Mouse (Mus musculus) MEL (cell line): Measurements from ENCODE around the gene Rgs6. TPM values are rescaled to one million over a fixed set of nuclear protein-coding genes. Genes with fewer than 3 reads are reported as not detected.

Experiments
- DNase-seq: peaks from one replicate; pipeline ENCODE4 v3.0.0; 2011; ENCODE audit warnings: low read depth, low spot score
- H3K27ac ChIP-seq: 2 replicates; pipeline ENCODE4 v1.5.1; 2012; ENCODE audit warnings: low read depth, mild to moderate bottlenecking, control low read depth, low read length, moderate library complexity; ENCODE audit not compliant: control insufficient read depth
- H3K27me3 ChIP-seq, 2 experiments: fragments of 150-350 bp in 1 of 2; sonication (generic) in 1 of 2; 2 replicates each; pipeline ENCODE4 v1.6.1; 2012; ENCODE audit warnings: low read length in 2 of 2, mild to moderate bottlenecking in 2 of 2, improper control_type of control experiment in 1 of 2, moderate library complexity in 1 of 2; ENCODE audit not compliant: insufficient read depth in 2 of 2, control insufficient read depth in 1 of 2
- H3K36me3 ChIP-seq, 2 experiments: 2 replicates each; pipeline ENCODE4 v1.6.1; 2012 to 2014; ENCODE audit warnings: low read length in 2 of 2, improper control_type of control experiment in 1 of 2, inconsistent platforms in 1 of 2, mild to moderate bottlenecking in 1 of 2; ENCODE audit not compliant: insufficient read depth in 2 of 2, control insufficient read depth in 1 of 2
- H3K4me1 ChIP-seq, 2 experiments: fragments of 150-350 bp in 1 of 2; sonication (generic) in 1 of 2; 2 replicates each; pipeline ENCODE4 v1.6.1; 2012; ENCODE audit warnings: low read length in 2 of 2, improper control_type of control experiment in 1 of 2, mild to moderate bottlenecking in 1 of 2; ENCODE audit not compliant: insufficient read depth in 2 of 2, control insufficient read depth in 1 of 2
- H3K4me3 ChIP-seq, 2 experiments: fragments of 150-350 bp in 1 of 2; sonication (generic) in 1 of 2; 2 replicates each; pipeline ENCODE4 v1.5.1; 2012; ENCODE audit warnings: low read depth in 2 of 2, low read length in 2 of 2, mild to moderate bottlenecking in 2 of 2, moderate library complexity in 2 of 2, control low read depth in 1 of 2, improper control_type of control experiment in 1 of 2; ENCODE audit not compliant: control insufficient read depth in 1 of 2, insufficient read depth in 1 of 2
- H3K79me2 ChIP-seq: 2 replicates; pipeline ENCODE4 v1.6.1; 2012; ENCODE audit warnings: mild to moderate bottlenecking, low read length, moderate library complexity; ENCODE audit not compliant: control insufficient read depth, poor library complexity, insufficient read depth
- H3K9ac ChIP-seq: 2 replicates; pipeline ENCODE4 v1.6.1; 2012; ENCODE audit warnings: low read depth, mild to moderate bottlenecking, control low read depth, low read length, moderate library complexity; ENCODE audit not compliant: control insufficient read depth, poor library complexity, severe bottlenecking
- H3K9me3 ChIP-seq: fragments of 150-350 bp; sonication (generic); replicated peaks from 2 replicates; pipeline ENCODE4 v1.6.1; 2012; ENCODE audit warnings: mild to moderate bottlenecking, low read length, improper control_type of control experiment, moderate library complexity; ENCODE audit not compliant: insufficient read depth
- CHD1 ChIP-seq: IDR thresholded peaks from 2 replicates; pipeline ENCODE4 v1.6.1; 2012; ENCODE audit warnings: low read depth, mild to moderate bottlenecking, inconsistent platforms, low read length, improper control_type of control experiment
- CTCF ChIP-seq, 3 experiments: IDR thresholded peaks in 2 of 3; conservative IDR thresholded peaks in 1 of 3; 2 replicates each; pipeline ENCODE4 v1.5.1; 2011 to 2012; ENCODE audit warnings: low read length in 3 of 3, low read depth in 2 of 3, mild to moderate bottlenecking in 2 of 3, improper control_type of control experiment in 1 of 3, inconsistent platforms in 1 of 3, mixed read lengths in 1 of 3, moderate library complexity in 1 of 3; ENCODE audit not compliant: control insufficient read depth in 1 of 3, insufficient read depth in 1 of 3, poor library complexity in 1 of 3, severe bottlenecking in 1 of 3
- E2F4 ChIP-seq: IDR thresholded peaks from 2 replicates; pipeline ENCODE4 v1.6.1; 2011; ENCODE audit warnings: low read depth, low read length, improper control_type of control experiment, borderline replicate concordance
- ELF1 ChIP-seq: IDR thresholded peaks from 2 replicates; pipeline ENCODE4 v1.6.1; 2014; ENCODE audit warnings: low read depth, mild to moderate bottlenecking, inconsistent platforms, low read length, improper control_type of control experiment, moderate library complexity
- ETS1 ChIP-seq: IDR thresholded peaks from 2 replicates; pipeline ENCODE4 v1.6.1; 2012; ENCODE audit warnings: low read depth, mild to moderate bottlenecking, inconsistent platforms, low read length, improper control_type of control experiment, moderate library complexity
- GABPA ChIP-seq: IDR thresholded peaks from 2 replicates; pipeline ENCODE4 v1.6.1; 2012; ENCODE audit warnings: low read depth, mild to moderate bottlenecking, inconsistent platforms, low read length, improper control_type of control experiment, moderate library complexity
- GATA1 ChIP-seq: IDR thresholded peaks from 2 replicates; pipeline ENCODE4 v1.6.1; 2011; ENCODE audit warnings: low read depth, low read length, improper control_type of control experiment
- HCFC1 ChIP-seq: IDR thresholded peaks from 2 replicates; pipeline ENCODE4 v1.6.1; 2012; ENCODE audit warnings: low read depth, mild to moderate bottlenecking, inconsistent platforms, low read length, improper control_type of control experiment, moderate library complexity
- JUND ChIP-seq: IDR thresholded peaks from 2 replicates; pipeline ENCODE4 v1.6.1; 2011; ENCODE audit warnings: low read depth, mild to moderate bottlenecking, improper control_type of control experiment, low read length
- MAFK ChIP-seq: IDR thresholded peaks from 2 replicates; pipeline ENCODE4 v1.6.1; 2011; ENCODE audit warnings: low read depth, mild to moderate bottlenecking, low read length, improper control_type of control experiment, borderline replicate concordance
- MAX ChIP-seq: IDR thresholded peaks from 2 replicates; pipeline ENCODE4 v1.6.1; 2011; ENCODE audit warnings: low read length, improper control_type of control experiment
- MEF2A ChIP-seq: IDR thresholded peaks from 2 replicates; pipeline ENCODE4 v1.6.1; 2014; ENCODE audit warnings: low read depth, mild to moderate bottlenecking, inconsistent platforms, low read length, improper control_type of control experiment; ENCODE audit not compliant: poor library complexity, insufficient replicate concordance, severe bottlenecking; ENCODE audit errors: extremely low read depth
- MXI1 ChIP-seq: IDR thresholded peaks from 2 replicates; pipeline ENCODE4 v1.6.1; 2011; ENCODE audit warnings: mild to moderate bottlenecking, low read depth, low read length, improper control_type of control experiment
- MYC ChIP-seq: IDR thresholded peaks from 2 replicates; pipeline ENCODE4 v1.6.1; 2011; ENCODE audit warnings: low read depth, mild to moderate bottlenecking, low read length, improper control_type of control experiment, moderate library complexity
- NRF1 ChIP-seq: IDR thresholded peaks from 2 replicates; pipeline ENCODE4 v1.6.1; 2014; ENCODE audit warnings: low read depth, mild to moderate bottlenecking, inconsistent platforms, low read length, improper control_type of control experiment, moderate library complexity; ENCODE audit not compliant: poor library complexity, insufficient read depth, severe bottlenecking
- POLR2A ChIP-seq, 2 experiments: IDR thresholded peaks; 2 replicates each; pipeline ENCODE4 v1.6.1; 2011 to 2012; ENCODE audit warnings: low read length in 2 of 2, mild to moderate bottlenecking in 2 of 2, control low read depth in 1 of 2, improper control_type of control experiment in 1 of 2, low read depth in 1 of 2, moderate library complexity in 1 of 2; ENCODE audit not compliant: control insufficient read depth in 1 of 2, insufficient read depth in 1 of 2, poor library complexity in 1 of 2
- POLR2AphosphoS5 ChIP-seq: IDR thresholded peaks from 2 replicates; pipeline ENCODE4 v1.6.1; 2012; ENCODE audit warnings: low read depth, borderline replicate concordance, mild to moderate bottlenecking, inconsistent platforms, low read length, moderate library complexity, mixed read lengths
- RAD21 ChIP-seq: IDR thresholded peaks from 2 replicates; pipeline ENCODE4 v1.6.1; 2011; ENCODE audit warnings: mild to moderate bottlenecking, low read depth, low read length, improper control_type of control experiment
- SIN3A ChIP-seq: IDR thresholded peaks from 2 replicates; pipeline ENCODE4 v1.6.1; 2012; ENCODE audit warnings: low read length, improper control_type of control experiment, inconsistent platforms
- SMC3 ChIP-seq: IDR thresholded peaks from 2 replicates; pipeline ENCODE4 v1.6.1; 2011; ENCODE audit warnings: low read depth, low read length, improper control_type of control experiment
- TAL1 ChIP-seq: IDR thresholded peaks from 2 replicates; pipeline ENCODE4 v1.6.1; 2012; ENCODE audit warnings: mild to moderate bottlenecking, inconsistent platforms, low read length, moderate library complexity, mixed read lengths
- TBP ChIP-seq: IDR thresholded peaks from 2 replicates; pipeline ENCODE4 v1.8.0; 2011; ENCODE audit warnings: low read depth, low read length, improper control_type of control experiment
- TCF12 ChIP-seq: IDR thresholded peaks from 2 replicates; pipeline ENCODE4 v1.6.1; 2014; ENCODE audit warnings: low read depth, mild to moderate bottlenecking, inconsistent platforms, low read length, improper control_type of control experiment, moderate library complexity
- USF1 ChIP-seq: IDR thresholded peaks from 2 replicates; pipeline ENCODE4 v1.6.1; 2014; ENCODE audit warnings: low read depth, mild to moderate bottlenecking, inconsistent platforms, low read length, improper control_type of control experiment, moderate library complexity
- USF2 ChIP-seq, 2 experiments: IDR thresholded peaks; 2 replicates each; pipeline ENCODE4 v1.6.1; 2011 to 2012; ENCODE audit warnings: improper control_type of control experiment in 2 of 2, low read length in 2 of 2, borderline replicate concordance in 1 of 2, inconsistent platforms in 1 of 2, low read depth in 1 of 2, mild to moderate bottlenecking in 1 of 2; ENCODE audit not compliant: insufficient read depth in 1 of 2
- ZC3H11A ChIP-seq: IDR thresholded peaks from 2 replicates; pipeline ENCODE4 v1.6.1; 2012; ENCODE audit warnings: low read depth, mild to moderate bottlenecking, inconsistent platforms, low read length, improper control_type of control experiment
- ZKSCAN1 ChIP-seq: IDR thresholded peaks from 2 replicates; pipeline ENCODE4 v1.6.1; 2012; ENCODE audit warnings: low read depth, mild to moderate bottlenecking, inconsistent platforms, low read length, improper control_type of control experiment, moderate library complexity
- ZMIZ1 ChIP-seq: IDR thresholded peaks from 2 replicates; pipeline ENCODE4 v1.6.1; 2012; ENCODE audit warnings: low read depth, mild to moderate bottlenecking, inconsistent platforms, low read length, improper control_type of control experiment, moderate library complexity
- ZNF384 ChIP-seq: IDR thresholded peaks from 2 replicates; pipeline ENCODE4 v1.6.1; 2012; ENCODE audit warnings: low read depth, mild to moderate bottlenecking, inconsistent platforms, low read length, improper control_type of control experiment
- polyA plus RNA-seq, 2 experiments: library from polyadenylated mRNA; stranded (reverse) in 1 of 2; unstranded in 1 of 2; fragments of >175 nt in 1 of 2; fragments of >200 nt in 1 of 2; gene quantifications; 2 replicates each; pipeline versions ENCODE4 v1.2.1 to v1.2.4; 2012; ENCODE audit warnings: low replicate concordance in 2 of 2, low read depth in 1 of 2; ENCODE audit not compliant: insufficient read length in 2 of 2, insufficient read depth in 1 of 2, missing spikeins in 1 of 2
- total RNA-seq: library from RNA; depleted of rRNA; stranded (reverse); fragments of 300-350 nt; gene quantifications from 2 replicates; pipeline ENCODE4 v1.2.3, GENCODE M21; 2012

Rgs6 gene
- total and polyA plus RNA-seq, 3 experiments, result not detected

DNA sequence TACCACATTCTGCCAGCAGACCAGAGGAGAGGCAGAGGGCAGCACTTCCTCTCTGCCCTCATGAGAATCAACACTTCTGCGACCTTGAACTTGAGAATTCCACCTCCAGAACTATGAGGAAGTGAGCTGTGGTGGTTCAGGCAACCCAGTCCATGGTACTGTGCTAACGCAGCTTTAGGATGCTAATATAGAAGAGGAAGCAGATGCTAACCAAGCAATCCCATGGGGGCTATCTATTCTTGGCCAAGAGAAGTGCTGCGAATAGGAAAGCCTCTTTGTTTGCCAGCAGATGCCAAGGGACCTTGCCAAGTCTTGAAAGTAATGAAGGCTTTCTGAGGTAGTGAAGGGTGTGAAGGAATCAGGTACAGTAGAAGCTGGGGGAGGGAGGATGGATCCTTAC, 451.8 kb downstream of the Rgs6 start:
- H3K4me1 ChIP-seq, result peaks cover 0 to 6% of the 10 kb centered on the region in 2 experiments; a peak in 1 of 4 replicates
- H3K27me3 ChIP-seq, result peaks cover 0 to 15% of the 10 kb centered on the region in 2 experiments
- no peaks in the 10 kb centered on the region for H3K9me3 ChIP-seq
- DNase-seq, result no peak
- H3K9ac ChIP-seq, result no peak overlapping the region
- TF ChIP-seq ELF1, result no peak
- TF ChIP-seq MYC, result no peak
- TF ChIP-seq MAFK, result no peak
- TF ChIP-seq SIN3A, result no peak
- no peak for TF ChIP-seq ETS1
- TF ChIP-seq SMC3, result no peak
- no peak for TF ChIP-seq ZNF384
- TF ChIP-seq E2F4, result no peak
- no peak for TF ChIP-seq TCF12
- TF ChIP-seq POLR2AphosphoS5, result no peak
- no peak for TF ChIP-seq RAD21
- TF ChIP-seq ZMIZ1, result no peak
- no peak for TF ChIP-seq USF1
- no peak for TF ChIP-seq USF2 (IDR thresholded peaks at IDR 0.05; ENCODE audit: borderline replicate concordance in 1 of 2, insufficient read depth in 1 of 2, low read depth in 1 of 2, low read length in 2 of 2)
- no peaks in the 10 kb centered on the region for H3K79me2 ChIP-seq
- H3K4me3 ChIP-seq, result no peak overlapping the region
- no peak overlapping the region for H3K27ac ChIP-seq
- H3K36me3 ChIP-seq, result no peaks in the 10 kb centered on the region

DNA sequence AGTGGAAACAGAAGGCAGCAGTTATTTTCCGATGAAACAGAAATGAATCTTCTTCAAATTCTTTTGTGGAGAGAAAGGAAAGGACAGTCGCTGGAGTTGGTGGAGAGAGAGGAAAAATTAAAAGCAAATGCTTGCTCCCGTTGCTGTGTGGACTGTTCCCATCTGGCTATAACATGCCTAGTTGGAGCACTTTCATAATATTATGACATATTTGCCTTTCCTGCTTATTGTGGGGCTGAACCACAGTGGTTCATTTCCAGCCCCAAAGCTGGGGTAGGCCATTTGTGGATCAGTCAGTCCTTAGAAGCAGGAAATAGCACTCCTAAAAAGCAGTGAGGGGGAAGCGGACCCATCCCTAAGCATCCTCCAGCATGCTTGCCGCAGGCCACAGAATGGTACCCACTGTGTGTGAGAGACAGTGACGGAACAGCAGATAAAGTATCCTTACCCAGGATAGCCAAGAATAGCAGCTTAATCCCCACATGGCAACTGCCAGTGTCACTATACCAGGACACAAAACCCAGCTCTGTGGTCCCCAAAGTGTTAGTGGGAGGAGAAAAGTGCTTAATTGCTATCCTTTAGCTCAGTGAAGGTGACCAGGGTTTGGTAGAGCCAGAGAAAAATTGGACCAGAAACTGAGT, 456.0 kb downstream of the Rgs6 start:
- Histone ChIP-seq H3K27me3 (peaks cover 0 to 9% of the 10 kb centered on the region in 2 experiments; a peak in 2 of 4 replicates), H3K9ac (no peak overlapping the region), H3K4me1 (no peaks in the 10 kb centered on the region), H3K27ac (no peak overlapping the region), H3K79me2 (no peaks in the 10 kb centered on the region), H3K4me3 (no peak overlapping the region), H3K9me3 (no peaks in the 10 kb centered on the region), H3K36me3 (no peaks in the 10 kb centered on the region)
- no peak for DNase-seq
- TF ChIP-seq ZC3H11A (no peak), TAL1 (no peak), MEF2A (no peak), POLR2A (IDR thresholded peaks at IDR 0.05; ENCODE audit: control insufficient read depth in 1 of 2, insufficient read depth in 1 of 2, low read depth in 1 of 2, low read length in 2 of 2, poor library complexity in 1 of 2) (no peak), SIN3A (no peak), GATA1 (no peak), GABPA (no peak), MXI1 (no peak), CHD1 (no peak), HCFC1 (no peak), NRF1 (no peak), CTCF (IDR thresholded peaks at IDR 0.05 in 2 of 3, conservative IDR thresholded peaks at IDR 0.05 in 1 of 3; ENCODE audit: control insufficient read depth in 1 of 3, insufficient read depth in 1 of 3, low read depth in 2 of 3, low read length in 3 of 3, poor library complexity in 1 of 3, severe bottlenecking in 1 of 3) (no peak), ZKSCAN1 (no peak), MAX (no peak), TBP (no peak), POLR2AphosphoS5 (no peak), ZNF384 (no peak), JUND (no peak), MAFK (no peak), USF2 (IDR thresholded peaks at IDR 0.05; ENCODE audit: borderline replicate concordance in 1 of 2, insufficient read depth in 1 of 2, low read depth in 1 of 2, low read length in 2 of 2) (no peak)
